Mouse (Mus musculus): ENCODE data around the gene Nkpd1.

Gene Nkpd1

DNA sequence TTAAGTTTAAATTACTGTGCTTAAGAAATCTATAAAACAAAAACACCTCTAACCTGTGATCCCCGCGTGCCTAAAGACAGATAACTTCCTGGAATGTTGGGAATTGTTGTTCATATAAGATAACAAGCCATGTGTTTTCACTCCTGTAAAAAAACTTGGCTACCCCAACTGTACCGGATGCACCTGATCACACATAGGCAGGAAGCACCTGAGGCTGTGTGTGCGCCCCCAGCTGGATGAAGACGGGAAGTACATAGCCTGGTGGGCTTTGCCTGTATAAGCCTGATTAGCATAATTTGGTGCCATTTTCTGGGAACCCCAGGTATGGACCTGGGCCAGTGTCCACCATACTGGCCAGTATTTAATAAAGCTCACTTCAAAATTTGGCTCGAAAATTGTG lies 25.9 kb downstream of the Nkpd1 start:
- DNase-seq (ENCODE audit: low read depth in 2 of 2, low spot score in 2 of 2), result peak; percentile 43 to 46

DNA sequence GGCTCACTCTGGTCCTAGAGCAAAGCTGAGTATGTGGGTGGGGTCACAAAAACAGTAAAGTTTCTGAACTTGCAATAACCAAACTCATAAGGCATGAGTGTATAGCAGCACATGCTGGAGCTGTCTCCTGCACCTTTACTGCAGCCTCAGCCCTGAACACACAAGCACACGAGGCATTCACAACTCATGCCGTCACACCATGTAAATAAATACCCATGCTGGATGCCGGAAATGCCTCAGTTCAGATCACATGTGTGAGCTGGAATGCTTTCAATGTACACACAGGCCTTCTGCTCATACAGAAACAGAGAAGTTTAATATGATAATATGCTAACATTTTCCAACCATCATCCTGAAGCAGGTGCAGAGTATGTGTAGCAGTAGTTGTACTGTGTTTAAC lies 28.4 kb downstream of the Nkpd1 start:
- DNase-seq (ENCODE audit: low read depth in 2 of 2, low spot score in 2 of 2), result no peak

DNA sequence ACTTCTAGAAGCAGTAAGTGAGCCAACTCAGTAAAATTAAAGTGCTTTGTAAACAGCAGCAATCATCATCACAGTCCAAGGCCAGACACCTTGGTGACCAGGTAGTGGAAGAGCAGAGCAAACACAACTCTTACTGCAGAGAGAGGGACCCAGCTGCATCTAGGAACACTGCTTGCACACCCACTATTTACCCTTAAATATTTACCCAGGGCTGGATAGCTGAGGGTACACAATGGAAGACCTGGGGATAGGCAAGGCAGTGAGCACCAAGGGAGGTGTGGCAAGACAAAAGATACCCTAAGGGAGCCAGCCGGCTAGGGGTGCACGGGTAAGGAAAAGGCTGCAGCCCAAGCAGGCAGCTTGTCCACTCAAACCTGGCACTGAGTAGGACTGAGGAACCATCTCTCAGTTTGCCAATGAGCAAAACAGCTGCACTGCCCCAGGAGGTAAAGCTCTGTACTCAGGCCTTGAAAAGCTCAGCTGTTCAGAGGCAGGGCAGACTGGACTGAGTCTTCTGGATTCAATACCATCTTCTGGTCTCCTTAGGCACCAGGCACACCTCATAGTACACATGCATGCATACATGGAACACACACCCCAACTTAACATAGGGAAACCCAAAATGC lies 29.8 kb downstream of the Nkpd1 start:
- DNase-seq (ENCODE audit: low read depth in 2 of 2, low spot score in 2 of 2), result no peak

DNA sequence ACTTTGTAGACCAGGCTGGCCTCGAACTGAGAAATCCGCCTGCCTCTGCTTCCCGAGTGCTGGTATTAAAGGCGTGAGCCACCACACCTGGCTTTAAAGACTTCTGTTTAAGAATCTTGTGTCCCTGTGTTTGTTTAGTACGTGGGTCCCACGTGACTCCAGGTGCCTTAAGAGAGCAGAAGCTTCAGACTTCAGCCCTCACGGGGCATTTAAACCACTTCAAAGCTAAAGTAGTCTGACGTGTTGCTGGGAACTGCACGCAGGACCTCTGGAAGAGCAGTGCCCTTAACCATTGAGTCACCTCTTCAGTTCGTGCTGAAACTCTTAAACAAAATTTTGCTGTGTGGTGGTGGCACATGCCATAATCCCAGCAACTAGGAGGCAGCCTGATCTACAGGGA lies 31.8 kb downstream of the Nkpd1 start:
- DNase-seq (ENCODE audit: low read depth in 2 of 2, low spot score in 2 of 2), result no peak

DNA sequence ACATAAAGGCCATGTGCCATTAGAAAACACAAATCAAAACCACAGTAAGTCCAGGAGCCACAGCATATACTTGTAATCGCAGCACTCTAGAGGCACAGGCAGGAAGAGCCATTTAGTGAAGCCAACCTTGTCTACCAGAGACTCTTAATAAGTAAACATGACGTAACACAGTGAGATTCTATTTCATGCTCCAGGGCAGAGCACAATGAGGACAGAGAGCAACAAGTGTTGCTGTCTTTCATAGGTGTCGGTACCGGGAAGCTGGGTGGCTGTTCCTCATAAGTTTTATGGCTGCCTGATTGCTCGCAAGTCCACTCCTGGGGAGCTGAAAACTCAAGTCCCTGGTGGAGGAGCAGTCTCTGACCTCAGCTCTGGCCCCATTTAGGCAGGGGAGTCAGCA lies 34.0 kb downstream of the Nkpd1 start:
- no peak for DNase-seq (ENCODE audit: low read depth in 2 of 2, low spot score in 2 of 2)

DNA sequence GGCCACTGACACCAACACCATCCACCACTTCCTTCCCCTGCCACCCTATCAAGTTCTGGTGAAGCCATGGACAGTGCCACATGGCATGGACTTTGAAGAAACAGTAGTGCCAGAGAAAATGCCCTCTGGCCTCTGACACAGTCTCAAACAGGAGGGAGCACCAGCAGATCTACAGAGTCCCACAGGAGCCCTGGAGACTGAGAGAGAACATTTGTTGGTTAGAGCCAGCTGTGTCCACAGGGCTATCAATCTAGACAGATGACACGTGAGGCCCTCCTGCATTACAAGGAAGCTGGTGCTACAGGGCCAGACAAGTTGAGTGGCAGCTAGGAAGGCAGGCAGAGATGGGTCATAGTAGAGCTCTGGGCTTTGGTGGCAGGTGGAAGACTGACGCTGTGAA lies 34.8 kb downstream of the Nkpd1 start:
- no peak for DNase-seq (ENCODE audit: low read depth in 2 of 2, low spot score in 2 of 2)

DNA sequence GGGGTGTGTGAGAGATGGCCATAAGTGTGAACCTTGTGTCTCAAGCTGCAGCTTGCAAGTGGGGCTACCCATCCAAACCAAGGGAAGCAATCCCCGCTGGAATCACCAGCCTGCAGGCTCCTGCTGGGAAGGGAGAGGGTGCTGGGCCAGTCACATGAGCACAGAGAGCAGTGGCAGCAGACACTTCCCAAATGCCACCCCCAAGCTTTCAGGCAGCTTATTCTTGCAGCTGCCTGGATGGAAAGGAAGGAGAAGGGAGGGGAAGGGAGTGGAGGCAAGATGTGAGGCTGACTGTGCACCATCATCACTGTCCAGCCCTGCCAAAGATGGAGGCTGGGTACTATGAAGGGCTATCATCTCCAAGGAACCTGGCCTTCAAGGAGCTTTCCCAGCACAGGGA lies 36.5 kb downstream of the Nkpd1 start:
- no peak for DNase-seq (ENCODE audit: low read depth in 2 of 2, low spot score in 2 of 2)

DNA sequence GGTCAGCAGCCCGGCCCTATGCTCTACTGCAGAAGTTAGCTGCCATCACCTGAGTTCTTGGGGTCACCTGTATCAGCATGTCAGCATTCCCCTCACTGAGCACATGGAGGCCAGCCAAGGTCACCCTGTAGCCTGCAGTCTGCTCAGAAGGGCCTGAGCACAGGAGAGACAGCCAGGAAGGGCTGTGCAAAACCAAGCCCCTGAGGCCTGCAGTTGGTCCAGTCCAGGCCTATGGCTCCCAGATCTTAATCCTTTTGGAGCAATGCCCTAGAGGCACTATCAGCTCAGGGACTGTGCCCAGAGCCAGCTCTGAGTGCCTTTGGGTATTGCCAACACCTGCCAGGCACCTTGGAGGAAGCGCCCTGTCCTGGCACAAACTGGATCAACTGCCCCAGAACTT lies 39.4 kb downstream of the Nkpd1 start:
- DNase-seq (ENCODE audit: low read depth in 2 of 2, low spot score in 2 of 2), result no peak

DNA sequence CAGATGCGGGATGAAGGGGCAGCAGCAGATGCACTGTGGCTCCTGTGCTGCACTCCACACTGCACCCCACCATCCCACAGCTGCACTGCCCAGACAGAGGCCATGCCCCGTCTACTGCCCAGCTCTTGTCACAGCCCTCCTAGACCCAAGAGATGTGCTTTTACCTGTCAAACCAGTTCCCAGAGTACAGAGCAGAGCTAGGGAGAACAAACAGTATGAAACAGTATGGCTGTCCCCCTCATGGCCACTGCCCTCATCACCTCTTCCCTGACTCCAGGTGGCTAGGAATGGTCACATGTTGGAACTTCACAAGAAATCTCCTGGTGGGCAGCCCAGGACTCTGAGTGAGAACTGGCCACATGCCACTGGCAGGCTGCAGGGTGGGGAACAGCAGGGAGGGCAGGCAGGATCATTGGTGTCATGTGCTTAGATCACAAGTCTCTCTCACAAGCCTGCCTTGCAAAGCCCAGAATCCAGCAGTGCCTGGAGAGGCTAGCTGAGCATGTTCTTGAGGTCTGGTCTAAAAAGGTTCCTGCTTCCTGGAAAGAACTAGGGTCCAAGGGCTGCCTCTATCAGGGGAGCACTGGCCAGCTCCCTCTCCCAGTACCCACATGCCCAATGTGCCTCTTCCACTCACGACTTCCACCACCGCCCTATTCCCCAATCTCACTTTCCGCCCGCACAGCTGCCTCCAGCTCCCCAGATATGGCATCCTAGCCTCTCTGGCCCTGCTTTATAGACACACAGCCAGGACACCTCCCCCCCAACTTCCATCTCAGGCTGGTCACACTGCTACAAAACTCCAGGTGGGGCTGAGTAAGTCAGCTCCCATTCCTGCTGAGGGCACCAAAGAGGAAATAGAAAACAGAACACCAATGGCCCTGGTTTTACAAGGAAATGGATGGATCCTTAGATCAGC lies 40.6 kb downstream of the Nkpd1 start:
- DNase-seq (ENCODE audit: low read depth in 2 of 2, low spot score in 2 of 2), result no peak

DNA sequence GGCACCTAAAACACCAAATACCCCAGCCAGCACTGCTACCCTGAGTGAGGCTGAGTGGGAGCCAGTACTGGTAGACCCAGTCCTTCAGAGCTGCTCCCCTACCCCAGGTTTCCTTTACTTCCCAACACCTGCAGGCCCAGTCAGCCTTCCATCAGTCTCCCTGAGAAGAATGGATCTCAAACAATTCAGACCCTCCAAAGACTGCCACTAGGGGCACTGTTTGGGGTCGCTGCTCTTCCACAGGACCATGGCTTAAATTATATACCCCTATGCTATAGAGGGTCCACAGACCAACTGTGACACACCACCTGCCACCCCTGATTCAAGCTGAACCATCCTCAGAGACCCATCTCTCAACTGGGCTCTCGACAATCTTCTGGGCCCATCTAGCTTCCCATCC lies 41.3 kb downstream of the Nkpd1 start:
- DNase-seq (ENCODE audit: low read depth in 2 of 2, low spot score in 2 of 2), result peak in 1 of 2 experiments; percentile 26

DNA sequence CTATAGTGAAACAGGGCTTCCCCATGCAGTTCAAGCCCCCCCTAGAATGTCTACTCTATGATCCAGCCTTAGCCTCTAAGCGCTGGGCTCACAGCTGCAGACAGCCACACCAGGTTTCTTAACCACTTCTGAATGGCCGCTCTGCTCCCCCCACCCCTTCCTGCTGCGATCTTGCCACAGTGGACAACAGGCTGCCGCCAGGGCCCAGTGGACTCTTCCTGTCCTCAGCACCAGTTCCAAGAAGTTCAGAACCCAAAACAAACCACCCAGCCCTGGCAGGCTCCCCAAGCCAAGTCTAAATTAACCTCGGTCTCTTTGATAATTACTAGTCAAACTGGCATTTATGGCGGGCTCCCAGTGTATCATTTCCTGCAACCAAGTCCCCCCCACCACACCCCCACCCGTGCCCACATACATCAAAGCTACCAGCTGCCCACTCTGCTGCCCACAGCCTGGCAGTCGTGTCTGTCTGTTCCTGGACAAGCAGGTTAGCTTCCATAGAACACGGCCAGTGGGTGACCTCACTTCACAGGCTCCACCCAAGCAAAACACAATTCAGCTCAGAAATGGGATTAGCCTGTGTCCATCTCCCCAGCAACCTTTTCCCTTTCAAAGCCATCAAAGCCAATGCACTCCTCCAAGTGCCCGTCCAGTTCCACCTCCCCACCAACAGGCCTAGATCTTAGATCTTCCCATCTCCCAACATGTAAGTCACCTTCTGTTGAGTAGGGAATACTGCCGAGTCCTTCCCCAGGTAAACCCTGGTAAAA lies 43.0 kb downstream of the Nkpd1 start:
- DNase-seq (ENCODE audit: low read depth in 2 of 2, low spot score in 2 of 2), result no peak

DNA sequence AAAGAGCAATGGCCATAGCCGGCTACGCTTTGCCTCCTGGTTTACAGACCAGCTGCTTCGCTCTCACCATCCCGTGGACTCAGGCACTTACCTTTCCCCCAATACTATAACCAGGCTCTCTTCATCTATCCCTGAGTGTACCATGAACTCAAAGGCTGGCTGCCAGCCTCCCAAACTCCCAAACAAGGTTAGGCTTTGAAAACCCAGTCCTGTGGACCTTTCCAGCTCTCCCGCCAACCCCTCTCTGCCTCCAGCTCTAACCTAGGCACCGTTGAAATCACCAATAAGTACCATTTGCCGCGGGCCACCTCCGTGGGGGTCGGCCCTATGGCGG lies 43.8 kb downstream of the Nkpd1 start:
- peak in 1 of 2 experiments; percentile 18 for DNase-seq (ENCODE audit: low read depth in 2 of 2, low spot score in 2 of 2)

DNA sequence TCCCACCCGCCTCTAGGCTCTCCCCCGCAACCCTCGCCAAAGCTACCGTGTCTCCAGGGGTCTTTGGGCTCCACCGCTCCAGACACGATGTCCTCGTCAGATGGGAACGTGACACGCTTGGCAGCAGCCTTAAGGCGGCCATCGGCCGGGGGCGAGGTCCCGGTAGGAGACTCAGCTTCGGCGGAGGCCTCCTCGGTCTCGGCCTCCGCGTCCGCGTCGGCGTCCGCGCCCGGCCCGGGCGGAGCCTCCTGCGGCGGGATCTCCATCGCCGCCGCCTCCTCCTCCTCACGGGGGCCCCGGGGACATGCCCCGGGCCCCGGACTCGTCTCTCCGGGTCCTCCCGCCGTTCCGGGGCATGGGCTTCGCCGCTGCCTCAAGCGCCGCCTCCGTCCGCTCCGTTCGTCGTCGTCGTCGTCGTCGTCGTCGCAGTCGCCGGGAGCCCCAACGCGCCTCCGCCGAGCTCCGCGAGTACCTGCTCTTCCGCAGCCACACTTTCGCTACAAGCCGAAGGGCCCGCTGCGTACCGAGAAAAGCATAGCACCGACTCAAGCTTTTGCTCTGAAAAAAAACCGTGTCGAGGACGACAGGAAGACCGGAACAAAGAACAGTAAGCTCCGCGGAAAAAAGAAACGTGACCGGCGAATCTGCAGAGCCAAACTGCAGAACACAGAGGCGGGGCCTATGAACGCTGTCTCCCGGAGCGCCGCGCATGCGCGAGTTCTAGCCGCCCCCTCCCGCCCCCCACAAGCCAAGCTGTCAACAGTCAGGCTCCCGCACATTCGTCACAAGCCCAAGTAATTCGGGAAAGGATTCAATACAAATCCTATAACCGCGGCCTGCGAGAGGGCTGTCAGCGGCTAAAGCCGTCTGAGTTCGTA lies 44.4 kb downstream of the Nkpd1 start:
- DNase-seq (ENCODE audit: low read depth in 2 of 2, low spot score in 2 of 2), result peak; percentile 87 to 88

DNA sequence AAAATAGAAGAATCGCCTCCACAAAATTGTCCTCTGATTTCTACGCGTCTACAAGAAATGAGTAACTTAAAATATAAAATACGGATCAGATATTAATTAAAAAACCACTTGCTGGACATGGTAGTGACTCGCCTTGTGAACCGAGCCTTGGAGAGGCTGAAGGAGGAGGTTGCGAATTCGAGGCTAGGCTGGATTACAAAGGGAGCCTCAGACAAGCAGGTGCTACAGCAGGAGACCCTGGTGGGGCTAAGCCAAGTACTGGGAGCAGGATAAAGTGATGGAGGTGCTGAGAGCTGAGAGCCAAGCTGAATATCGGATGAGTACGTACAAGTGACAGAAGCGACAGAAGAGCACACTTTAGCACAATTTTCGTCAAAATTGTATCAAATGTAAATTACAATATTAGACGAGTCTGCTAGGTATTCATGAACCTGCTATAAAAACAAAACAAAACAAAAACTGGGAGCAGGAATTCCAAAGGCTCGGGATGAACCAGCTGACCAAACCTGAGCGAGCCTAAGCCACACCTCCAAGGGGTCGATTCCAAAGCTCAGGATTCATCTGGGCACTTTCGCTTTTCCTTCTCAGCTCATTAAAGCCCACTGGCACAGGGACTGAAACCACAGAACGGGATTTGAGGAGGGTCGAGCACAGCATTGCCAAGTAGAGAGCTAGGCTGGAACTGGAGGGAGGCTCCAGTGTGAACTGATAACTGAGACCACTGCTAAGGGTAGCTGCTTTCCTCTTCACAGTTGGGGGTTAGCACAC lies 45.2 kb downstream of the Nkpd1 start, which contains the start of gene Ppp1r37:
Ppp1r37 (minus strand) TSS at position 434 of the 768 bp plus-strand sequence.
- DNase-seq (ENCODE audit: low read depth in 2 of 2, low spot score in 2 of 2), result no peak

DNA sequence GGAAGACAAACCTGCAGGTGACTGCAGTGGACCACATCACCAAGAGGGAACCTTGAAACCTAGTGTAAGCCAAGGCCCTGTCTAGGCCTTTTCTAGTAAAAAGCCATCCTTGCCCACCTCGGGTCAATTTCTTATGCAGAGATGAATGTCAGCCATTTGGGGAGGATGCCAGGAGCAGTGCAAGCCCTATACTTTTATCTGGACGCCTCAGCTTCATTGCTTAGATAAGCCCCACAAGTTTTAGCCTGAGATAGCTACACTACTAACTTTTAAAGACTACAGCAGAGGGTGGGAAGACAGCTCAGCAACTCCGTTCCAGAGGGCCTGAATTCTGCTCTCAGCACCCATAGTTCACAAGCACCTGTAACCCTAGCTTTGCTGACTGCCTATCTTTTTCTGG lies 46.2 kb downstream of the Nkpd1 start:
- DNase-seq (ENCODE audit: low read depth in 2 of 2, low spot score in 2 of 2), result no peak

DNA sequence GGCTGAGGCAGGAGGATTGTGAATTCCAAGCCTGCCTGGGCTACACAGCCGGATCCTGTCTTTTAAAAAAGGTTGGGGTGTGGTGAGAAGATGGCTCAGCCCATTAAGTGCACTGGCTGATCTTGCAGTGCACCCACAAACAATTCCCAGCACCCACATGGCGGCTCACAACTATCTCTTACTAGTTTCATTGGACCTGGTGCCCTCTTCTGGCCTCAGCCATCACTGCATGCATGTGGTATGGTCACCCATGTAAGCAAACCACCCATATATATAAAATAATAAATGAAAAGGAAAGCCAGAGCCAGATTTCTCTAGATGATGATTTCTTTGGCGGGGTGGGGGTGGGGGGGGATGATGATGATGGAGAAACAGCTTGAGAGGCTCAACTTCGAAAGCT lies 46.8 kb downstream of the Nkpd1 start:
- DNase-seq (ENCODE audit: low read depth in 2 of 2, low spot score in 2 of 2), result no peak

DNA sequence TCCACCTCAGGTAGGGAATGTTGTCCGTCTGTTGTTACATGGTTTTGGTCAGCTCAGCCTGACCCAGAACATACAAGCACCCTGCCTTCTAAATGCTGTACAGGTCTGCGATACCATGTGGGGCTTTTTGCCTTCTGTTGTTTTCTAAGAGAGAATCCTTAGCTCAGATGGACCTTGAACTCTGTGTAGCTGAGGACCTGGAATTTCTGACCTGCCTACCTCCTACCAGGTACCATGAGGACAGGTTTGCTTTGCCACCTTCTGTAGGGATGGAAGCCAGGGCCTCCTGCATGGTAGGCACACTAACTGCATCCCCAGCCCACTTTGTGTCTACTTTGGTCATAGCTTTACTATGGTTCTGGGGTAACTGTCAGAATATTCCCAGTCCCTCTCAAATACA lies 48.2 kb downstream of the Nkpd1 start:
- DNase-seq (ENCODE audit: low read depth in 2 of 2, low spot score in 2 of 2), result no peak

DNA sequence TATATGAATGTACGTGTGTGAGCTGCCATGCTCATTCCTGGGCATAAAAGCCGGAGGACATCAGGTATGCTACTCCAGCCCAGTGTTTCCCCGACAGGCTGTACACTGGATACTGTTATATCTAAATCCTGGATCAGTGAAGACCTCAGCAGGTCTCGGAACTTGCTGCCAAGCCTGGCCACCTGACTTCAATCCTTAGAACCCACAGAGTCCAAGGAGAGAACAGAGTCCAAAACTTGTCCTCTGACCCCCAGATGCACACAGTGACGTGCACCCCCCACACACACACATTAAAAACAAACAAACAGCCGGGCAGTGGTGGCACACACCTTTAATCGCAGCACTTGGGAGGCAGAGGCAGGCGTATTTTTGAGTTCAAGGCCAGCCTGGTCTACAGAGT lies 49.8 kb downstream of the Nkpd1 start:
- DNase-seq (ENCODE audit: low read depth in 2 of 2, low spot score in 2 of 2), result no peak

DNA sequence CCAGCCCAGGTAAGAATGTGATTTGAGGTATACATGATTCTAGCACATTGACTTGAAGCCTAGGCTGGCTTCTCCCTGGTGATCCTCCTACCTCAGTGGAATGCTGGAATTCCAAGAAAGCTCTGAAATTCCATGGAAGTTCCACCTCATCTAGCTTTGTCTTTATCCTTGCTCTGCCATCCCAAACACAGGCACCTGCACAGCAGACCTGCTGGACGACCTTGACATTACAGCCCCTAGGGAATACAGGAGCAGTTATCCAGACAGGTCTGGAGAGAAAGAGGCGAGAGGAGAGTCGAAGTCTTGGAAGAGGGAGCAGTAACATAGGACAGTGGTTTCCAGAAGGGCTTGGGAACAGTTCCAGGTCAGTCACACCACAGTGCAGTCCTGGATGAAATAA lies 52.0 kb downstream of the Nkpd1 start:
- DNase-seq (ENCODE audit: low read depth in 2 of 2, low spot score in 2 of 2), result no peak
